Mouse (Mus musculus) midbrain, embryonic 13.5 days (tissue): ENCODE measurements around the gene Lgr5. TPM values are rescaled to one million over a fixed set of nuclear protein-coding genes. Genes with fewer than 3 reads are reported as not detected.

ENCODE experiments used
- ATAC-seq: fragments of 200-750 bp; cut with Nextera tagmentation; 2 replicates; pipeline ENCODE4 v1.8.0; 2017; ENCODE audit warnings: mild to moderate bottlenecking, moderate TSS enrichment, moderate library complexity
- H3K27ac ChIP-seq: fragments of 300-500 bp; sonication (generic); 2 replicates; pipeline ENCODE4 v1.5.1; 2015; ENCODE audit warnings: inconsistent platforms, mild to moderate bottlenecking, moderate library complexity
- H3K27me3 ChIP-seq: fragments of 300-500 bp; sonication (generic); 2 replicates; pipeline ENCODE4 v1.6.1; 2015; ENCODE audit warnings: mild to moderate bottlenecking, inconsistent platforms
- H3K36me3 ChIP-seq: fragments of 300-500 bp; sonication (generic); 2 replicates; pipeline ENCODE4 v1.6.1; 2015; ENCODE audit warnings: mild to moderate bottlenecking, inconsistent platforms
- H3K4me1 ChIP-seq: fragments of 300-500 bp; sonication (generic); replicated peaks from 2 replicates; pipeline ENCODE4 v1.6.1; 2015; ENCODE audit warnings: inconsistent platforms
- H3K4me2 ChIP-seq: fragments of 300-500 bp; sonication (generic); replicated peaks from 2 replicates; pipeline ENCODE4 v1.6.1; 2015; ENCODE audit warnings: moderate library complexity, mild to moderate bottlenecking, inconsistent platforms
- H3K4me3 ChIP-seq: fragments of 300-500 bp; sonication (generic); replicated peaks from 2 replicates; pipeline ENCODE4 v1.5.1; 2015; ENCODE audit warnings: mild to moderate bottlenecking, inconsistent platforms
- H3K9ac ChIP-seq: fragments of 300-500 bp; sonication (generic); replicated peaks from 2 replicates; pipeline ENCODE4 v1.6.1; 2015; ENCODE audit warnings: mild to moderate bottlenecking, inconsistent platforms
- H3K9me3 ChIP-seq: fragments of 300-500 bp; sonication (generic); 2 replicates; pipeline ENCODE4 v1.6.1; 2016; ENCODE audit warnings: mild to moderate bottlenecking, inconsistent platforms
- WGBS: fragments of 180-500 bp; shearing (Covaris S2); methylation state at CpG from one replicate; pipeline ENCODE4 v1.1.7; 2015; 5-methylcytosine and 5-hydroxymethylcytosine counted together
- polyA plus RNA-seq: library from polyadenylated mRNA; unstranded; fragments of >200 nt; fragmentation: Nextera tagmentation; extraction: Ambion mirVana; gene quantifications from 2 replicates; pipeline ENCODE4 v1.2.1, GENCODE M21; 2015

The Lgr5 gene
- polyA plus RNA-seq, 1 experiment from 2014 or later: 2.9 TPM

DNA sequence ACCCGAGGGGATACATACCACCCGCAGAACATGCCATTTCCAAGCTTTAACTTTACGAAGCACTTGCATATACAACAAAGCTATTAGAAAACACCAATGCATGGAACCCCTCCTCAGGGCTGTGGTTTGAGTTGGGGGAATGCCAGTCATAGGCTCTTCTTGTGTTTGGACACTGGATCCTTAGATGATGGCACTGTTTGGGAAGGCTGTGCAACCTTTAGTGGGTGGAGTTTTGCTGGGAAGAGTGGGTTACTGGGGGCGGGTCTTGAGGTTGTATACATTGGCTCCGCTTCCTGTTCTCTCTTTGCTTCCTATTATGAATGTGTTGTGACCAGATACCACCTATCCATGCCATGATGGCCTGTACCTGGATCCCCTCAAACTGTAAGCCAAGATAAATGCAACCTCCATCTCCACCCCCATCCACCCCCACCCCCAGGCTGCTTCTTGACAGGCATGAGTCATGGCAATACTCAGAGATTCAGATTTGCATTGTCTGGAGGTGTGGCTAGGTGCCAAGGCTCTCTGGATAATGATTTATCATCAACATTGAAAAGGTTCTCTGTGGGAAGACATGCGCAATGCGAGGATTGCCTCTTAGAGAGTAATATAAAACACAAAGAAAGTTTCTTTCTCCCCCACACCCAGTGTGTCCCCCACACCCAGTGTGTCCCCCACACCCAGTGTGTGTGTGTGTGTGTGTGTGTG lies 95.6 kb downstream of the Lgr5 start:
- Histone ChIP-seq H3K36me3 (no peaks in the 10 kb centered on the region), H3K27ac (no peak overlapping the region), H3K9me3 (no peaks in the 10 kb centered on the region), H3K4me1 (peaks cover 14% of the 10 kb centered on the region), H3K4me2 (no peak overlapping the region), H3K4me3 (no peak overlapping the region), H3K9ac (no peak overlapping the region), H3K27me3 (no peaks in the 10 kb centered on the region)
- WGBS: 95% methylated on average over 7 of the region's 7 CpGs
- 0 out of 2 replicates have a peak, but pooled peaks have one; percentile 44 for ATAC-seq

DNA sequence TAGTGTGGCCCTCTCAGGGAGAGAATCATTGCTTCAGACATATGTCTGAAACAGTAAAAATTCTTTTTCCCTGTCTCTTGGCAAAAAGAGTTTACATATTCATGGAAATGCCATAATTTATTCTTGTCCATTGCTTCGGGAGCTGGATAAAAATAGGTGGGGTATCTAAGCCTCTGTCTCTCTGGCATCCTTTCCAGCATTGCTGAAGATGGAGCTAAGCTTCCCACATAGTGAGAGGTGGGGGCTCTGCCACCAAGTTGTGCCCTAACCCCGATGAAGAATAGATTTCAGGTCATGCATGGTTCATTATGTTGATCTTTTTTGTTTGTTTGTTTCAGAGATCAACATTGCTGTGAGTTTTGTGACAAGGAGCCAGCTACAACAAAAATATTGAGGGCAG lies 102.0 kb downstream of the Lgr5 start:
- H3K9ac ChIP-seq: no peak overlapping the region
- WGBS: 73% methylated on average over 2 of the region's 2 CpGs

DNA sequence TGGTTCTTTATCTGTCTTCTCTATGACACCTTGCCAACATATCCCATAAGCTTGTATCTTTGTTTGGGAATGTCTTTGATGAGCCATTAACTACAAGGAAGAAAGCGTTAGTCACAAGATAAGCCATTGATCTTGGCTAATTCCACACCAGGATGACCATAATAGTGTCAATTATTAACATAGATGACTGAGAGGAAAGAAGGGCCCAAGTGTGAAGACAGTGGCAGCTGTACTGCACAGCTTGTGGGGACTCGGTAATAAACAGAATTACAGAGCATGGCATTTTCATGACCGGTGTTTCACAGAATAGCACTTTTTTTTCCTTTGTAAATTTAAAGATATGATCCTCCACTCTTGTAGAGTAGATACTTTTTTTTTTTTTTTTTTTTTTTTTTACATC lies 102.9 kb downstream of the Lgr5 start:
- no peak for ATAC-seq
- Histone ChIP-seq H3K4me1 (0 out of 2 replicates have a peak, but pooled peaks cover 3% of the 10 kb centered on the region), H3K4me3 (no peak overlapping the region), H3K36me3 (no peaks in the 10 kb centered on the region), H3K27ac (no peak overlapping the region), H3K9me3 (no peaks in the 10 kb centered on the region), H3K27me3 (no peaks in the 10 kb centered on the region), H3K4me2 (no peak overlapping the region), H3K9ac (no peak overlapping the region)
- WGBS: 79% methylated on average over 3 of the region's 3 CpGs

More for the DNA sequence above, 102.0 kb downstream of the Lgr5 start:
- Histone ChIP-seq H3K4me1 (no peaks in the 10 kb centered on the region), H3K4me3 (no peak overlapping the region), H3K4me2 (no peak overlapping the region), H3K9me3 (no peaks in the 10 kb centered on the region), H3K36me3 (no peaks in the 10 kb centered on the region), H3K27ac (no peak overlapping the region), H3K27me3 (no peaks in the 10 kb centered on the region)
- no peak for ATAC-seq

DNA sequence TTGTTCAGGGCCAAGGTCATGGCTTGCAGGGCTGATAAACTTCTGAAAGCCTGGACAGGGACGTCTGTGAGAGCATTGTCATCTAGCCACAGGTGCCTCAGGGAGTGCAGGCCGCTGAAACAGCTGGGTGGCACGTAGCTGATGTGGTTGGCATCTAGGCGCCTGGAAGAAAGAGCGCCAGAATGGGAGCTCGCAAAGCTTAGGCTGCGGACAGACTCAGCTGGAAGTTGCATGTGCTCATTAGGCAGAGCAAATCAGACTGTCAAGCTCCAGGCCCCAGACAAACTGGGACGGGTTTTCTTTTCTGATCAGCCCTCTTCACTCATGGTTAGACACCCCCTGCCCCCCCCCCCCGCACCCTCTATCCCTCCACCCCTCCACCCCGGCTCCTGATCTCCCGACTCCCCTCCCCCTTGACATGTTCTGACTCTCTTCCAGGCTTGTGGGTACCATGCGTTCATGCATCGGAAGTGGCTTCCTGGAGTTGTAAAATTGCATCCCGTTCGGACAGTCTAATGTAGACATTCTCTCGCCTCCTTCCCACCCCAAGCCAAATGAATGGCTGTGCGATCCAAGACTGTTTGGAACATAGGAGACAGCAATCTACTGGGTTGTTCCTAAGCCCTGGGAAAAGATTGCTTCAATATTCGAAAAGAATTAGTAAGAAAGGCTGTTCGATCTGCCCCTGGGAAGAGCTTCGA lies 109.0 kb downstream of the Lgr5 start:
- H3K27ac ChIP-seq: no peak overlapping the region
- H3K4me3 ChIP-seq: peak overlapping the region; percentile 15
- no peaks in the 10 kb centered on the region for H3K36me3 ChIP-seq
- H3K9ac ChIP-seq: peak overlapping the region; percentile 41; the same call in 1 of the 2 replicates
- peak; percentile 77 for ATAC-seq
- peaks cover 3% of the 10 kb centered on the region for H3K27me3 ChIP-seq
- no peaks in the 10 kb centered on the region for H3K9me3 ChIP-seq
- WGBS: 12% methylated on average over 20 of the region's 20 CpGs
- H3K4me1 ChIP-seq: peaks cover 22% of the 10 kb centered on the region
- peak overlapping the region; percentile 48 for H3K4me2 ChIP-seq

DNA sequence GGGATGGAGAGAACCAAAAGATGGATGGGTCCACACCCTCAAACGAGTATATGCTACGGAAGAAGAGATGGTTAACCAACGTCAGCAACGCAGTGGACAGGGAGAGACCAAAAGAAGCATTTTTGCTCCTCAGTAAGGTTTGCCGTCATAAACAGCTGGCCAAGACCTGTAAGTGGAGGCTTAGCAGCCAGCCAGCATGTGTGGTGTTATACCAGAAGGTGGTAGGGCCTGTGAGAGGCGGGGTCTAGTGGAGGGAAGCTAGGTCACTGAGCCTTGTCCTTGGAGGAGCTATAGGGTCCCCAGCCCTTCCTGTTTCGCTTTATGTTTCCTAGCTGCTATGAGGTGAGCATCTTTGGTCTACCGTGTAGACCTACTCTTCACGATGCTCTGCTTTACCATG lies 111.1 kb downstream of the Lgr5 start:
- no peak for ATAC-seq
- no peak overlapping the region for H3K4me3 ChIP-seq
- no peak overlapping the region for H3K27ac ChIP-seq
- no peak overlapping the region for H3K9ac ChIP-seq
- no peaks in the 10 kb centered on the region for H3K9me3 ChIP-seq
- 92% methylated on average over 9 of the region's 9 CpGs for WGBS
- H3K36me3 ChIP-seq: no peaks in the 10 kb centered on the region
- H3K27me3 ChIP-seq: peaks cover 3% of the 10 kb centered on the region
- no peak overlapping the region for H3K4me2 ChIP-seq
- H3K4me1 ChIP-seq: peaks cover 22% of the 10 kb centered on the region

DNA sequence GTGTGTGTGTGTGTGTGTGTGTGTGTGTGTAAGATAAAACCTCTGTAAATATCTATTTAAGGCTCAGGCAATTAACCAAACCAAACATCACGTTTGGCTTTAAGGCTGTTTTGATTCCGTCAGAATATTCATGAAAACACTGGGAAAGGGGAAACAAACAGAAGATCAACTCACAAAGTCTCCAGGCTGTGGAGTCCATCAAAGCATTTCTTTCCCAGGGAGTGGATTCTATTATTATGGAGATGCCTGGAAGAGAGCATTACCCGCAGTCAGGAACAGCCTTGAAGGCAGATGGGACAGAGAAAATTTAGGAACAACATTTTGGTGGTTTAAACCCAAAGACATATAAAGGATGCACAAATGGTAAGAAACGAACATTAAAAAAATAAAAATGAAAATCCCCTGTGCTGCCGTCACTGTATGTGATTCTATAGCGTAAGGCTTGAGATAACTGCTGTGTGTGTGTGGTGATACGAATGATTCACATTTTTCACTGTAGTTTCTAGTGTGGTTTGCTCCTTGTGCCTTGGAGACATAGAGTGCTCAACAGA lies 112.5 kb downstream of the Lgr5 start:
- 39% methylated on average over 7 of the region's 7 CpGs for WGBS
- no peak overlapping the region for H3K4me2 ChIP-seq
- H3K4me3 ChIP-seq: no peak overlapping the region
- peaks cover 3% of the 10 kb centered on the region for H3K27me3 ChIP-seq
- ATAC-seq: no peak
- peaks cover 22% of the 10 kb centered on the region for H3K4me1 ChIP-seq
- H3K27ac ChIP-seq: no peak overlapping the region
- no peaks in the 10 kb centered on the region for H3K9me3 ChIP-seq
- no peaks in the 10 kb centered on the region for H3K36me3 ChIP-seq
- H3K9ac ChIP-seq: no peak overlapping the region

DNA sequence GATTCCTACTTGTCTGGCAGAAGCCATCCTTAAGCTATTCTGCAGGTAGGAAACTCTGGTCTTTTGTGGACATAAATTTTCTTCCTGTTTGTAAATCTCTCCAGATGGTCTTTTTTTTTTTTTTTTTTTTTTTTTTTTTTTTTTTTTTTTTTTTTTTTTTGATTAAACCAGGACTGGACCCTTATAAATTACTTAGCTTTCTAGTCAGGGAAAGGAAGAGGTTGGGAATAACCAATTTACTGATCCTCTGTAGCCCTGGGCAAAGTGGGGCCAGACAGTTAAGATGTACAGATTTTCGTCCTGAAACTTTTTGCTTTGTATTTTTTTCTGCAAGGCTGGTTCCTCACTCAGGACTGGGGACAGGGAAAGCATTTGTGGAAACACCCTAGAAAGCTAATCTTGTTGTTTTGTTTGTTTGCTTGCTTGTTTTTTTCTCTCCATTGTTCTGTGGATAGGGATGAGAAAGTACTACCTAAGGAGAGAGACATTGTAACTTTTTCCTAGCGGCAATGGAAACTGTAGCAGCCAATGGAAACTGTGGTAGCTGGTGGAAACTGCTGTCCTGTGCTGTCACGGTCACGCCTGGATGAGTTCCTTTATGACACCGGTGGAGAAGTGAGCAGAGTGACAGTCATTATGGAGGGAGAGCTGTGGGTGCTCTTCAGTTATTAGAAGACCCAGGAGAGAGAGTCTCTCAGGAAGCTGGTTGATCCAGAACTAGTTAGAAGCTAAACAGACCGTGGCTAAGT lies 114.2 kb downstream of the Lgr5 start:
- no peak overlapping the region for H3K4me3 ChIP-seq
- peaks cover 14% of the 10 kb centered on the region for H3K4me1 ChIP-seq
- H3K4me2 ChIP-seq: no peak overlapping the region
- H3K9me3 ChIP-seq: no peaks in the 10 kb centered on the region
- WGBS: 74% methylated on average over 6 of the region's 6 CpGs
- no peak for ATAC-seq
- H3K9ac ChIP-seq: no peak overlapping the region
- H3K27ac ChIP-seq: no peak overlapping the region
- no peaks in the 10 kb centered on the region for H3K36me3 ChIP-seq
- H3K27me3 ChIP-seq: peaks cover 3% of the 10 kb centered on the region

DNA sequence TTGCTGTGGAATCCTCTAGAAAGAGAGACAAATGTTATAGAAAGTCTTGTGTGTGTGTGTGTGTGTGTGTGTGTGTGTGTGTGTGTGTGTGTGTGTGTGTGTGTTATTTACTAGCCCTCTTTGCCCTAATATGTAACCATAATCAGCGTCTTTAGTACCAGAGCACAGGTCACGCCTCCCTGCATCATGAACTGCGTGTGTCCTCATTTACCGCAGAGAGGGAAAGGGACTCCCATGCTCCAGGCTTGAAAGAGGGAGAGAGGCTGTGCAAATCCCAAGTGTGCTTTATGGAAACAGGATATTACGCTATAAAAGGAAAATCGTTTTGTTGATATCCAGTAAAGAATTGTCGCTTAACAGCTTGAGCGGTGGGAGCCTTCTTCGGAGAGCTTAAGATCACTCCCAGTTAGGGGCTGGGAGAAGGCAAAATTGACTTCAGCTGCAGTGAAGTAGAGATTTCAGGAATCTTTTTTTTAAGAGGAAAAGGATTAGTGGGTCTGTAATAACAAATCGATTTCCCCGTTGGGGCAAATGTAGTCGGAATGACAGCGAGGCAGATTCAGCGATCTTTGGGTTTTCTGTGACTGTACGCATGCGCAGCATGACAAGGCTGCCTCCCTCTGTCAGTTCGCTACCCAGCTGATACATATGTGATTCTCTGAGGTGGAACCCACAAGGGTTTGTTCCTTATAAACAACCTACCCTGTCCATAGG lies 116.8 kb downstream of the Lgr5 start:
- Histone ChIP-seq H3K4me3 (peak overlapping the region; percentile 34), H3K4me2 (peak overlapping the region; percentile 44), H3K36me3 (no peaks in the 10 kb centered on the region), H3K27ac (no peak overlapping the region), H3K9me3 (no peaks in the 10 kb centered on the region), H3K4me1 (peaks cover 11% of the 10 kb centered on the region; the same call in 1 of the 2 replicates), H3K9ac (peak overlapping the region; percentile 47; the same call in 1 of the 2 replicates), H3K27me3 (0 out of 2 replicates have a peak, but pooled peaks cover 3% of the 10 kb centered on the region)
- 42% methylated on average over 17 of the region's 17 CpGs for WGBS
- peak; percentile 31; the same call in 1 of the 2 replicates for ATAC-seq

DNA sequence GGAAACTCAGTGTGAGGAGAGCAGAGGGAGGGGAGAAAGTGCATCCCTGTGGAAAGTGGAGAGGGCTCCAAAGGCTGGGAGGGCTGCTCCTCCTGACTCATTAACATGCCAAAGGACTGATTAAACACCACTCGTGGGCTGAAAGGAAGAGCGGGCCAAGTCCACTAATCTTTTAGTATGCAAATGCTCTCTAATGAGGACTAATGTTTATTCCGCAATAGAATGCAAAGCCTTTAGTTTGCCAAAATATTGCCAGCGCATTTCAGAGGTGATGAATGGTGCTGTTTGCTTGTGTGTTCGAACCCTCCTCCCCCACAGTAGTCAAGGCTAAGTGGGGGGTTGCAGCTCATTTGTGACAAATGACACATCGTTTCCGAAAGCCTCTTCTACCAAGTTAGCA lies 118.5 kb downstream of the Lgr5 start:
- peak; percentile 84 for ATAC-seq
- H3K27ac ChIP-seq: no peak overlapping the region
- no peaks in the 10 kb centered on the region for H3K36me3 ChIP-seq
- H3K27me3 ChIP-seq: 0 out of 2 replicates have a peak, but pooled peaks cover 3% of the 10 kb centered on the region
- H3K4me2 ChIP-seq: no peak overlapping the region
- no peaks in the 10 kb centered on the region for H3K9me3 ChIP-seq
- no peak overlapping the region for H3K4me3 ChIP-seq
- H3K4me1 ChIP-seq: peaks cover 6% of the 10 kb centered on the region; the same call in 1 of the 2 replicates
- WGBS: 18% methylated on average over 7 of the region's 7 CpGs
- H3K9ac ChIP-seq: no peak overlapping the region

DNA sequence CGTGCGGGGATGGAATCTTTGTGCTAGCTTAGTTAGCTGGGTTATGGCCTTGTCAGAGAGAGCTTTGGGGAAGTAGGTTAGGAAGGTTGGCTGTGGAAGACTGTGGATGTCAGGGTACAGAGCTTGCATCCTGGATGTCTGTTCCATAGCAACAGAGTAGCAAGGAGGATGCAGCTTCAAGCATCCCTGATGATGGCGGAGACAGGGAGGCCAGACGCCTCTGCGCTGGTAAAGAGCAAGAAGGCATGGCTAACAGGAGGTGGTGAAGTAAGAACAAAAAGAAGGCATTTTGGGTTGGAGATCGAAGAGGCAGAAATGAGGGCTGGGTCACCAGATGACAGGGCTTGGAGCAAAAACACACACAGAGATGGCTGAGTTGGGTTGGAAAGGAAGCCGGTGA lies 118.9 kb downstream of the Lgr5 start:
- Histone ChIP-seq H3K27me3 (0 out of 2 replicates have a peak, but pooled peaks cover 3% of the 10 kb centered on the region), H3K4me2 (no peak overlapping the region), H3K9ac (no peak overlapping the region), H3K4me3 (no peak overlapping the region), H3K4me1 (peaks cover 6% of the 10 kb centered on the region; the same call in 1 of the 2 replicates), H3K27ac (no peak overlapping the region), H3K9me3 (no peaks in the 10 kb centered on the region), H3K36me3 (no peaks in the 10 kb centered on the region)
- WGBS: 39% methylated on average over 7 of the region's 7 CpGs
- peak; percentile 25 for ATAC-seq

DNA sequence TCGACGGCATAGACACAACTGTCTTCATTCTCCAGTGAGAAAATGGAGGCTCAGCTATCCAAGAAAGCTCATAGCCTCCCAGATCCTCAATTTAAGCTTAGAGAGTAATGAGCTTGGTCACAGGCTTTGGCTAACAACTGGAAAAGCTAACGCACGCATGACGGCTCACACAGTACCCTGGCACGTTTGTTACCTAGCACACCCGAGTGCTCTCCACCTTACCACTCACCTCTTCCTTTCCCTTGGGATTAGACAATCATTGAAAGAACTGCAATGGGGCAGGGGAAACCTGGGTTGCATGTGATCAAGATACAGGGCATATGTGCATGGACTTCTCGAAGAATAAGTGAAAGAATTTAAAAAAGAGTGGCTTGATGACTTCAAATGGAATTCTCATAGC lies 119.6 kb downstream of the Lgr5 start:
- no peak for ATAC-seq

More for the DNA sequence above, 119.6 kb downstream of the Lgr5 start:
- 87% methylated on average over 8 of the region's 8 CpGs for WGBS
- 0 out of 2 replicates have a peak, but pooled peaks cover 3% of the 10 kb centered on the region for H3K27me3 ChIP-seq
- H3K9me3 ChIP-seq: no peaks in the 10 kb centered on the region
- no peak overlapping the region for H3K9ac ChIP-seq
- no peak overlapping the region for H3K27ac ChIP-seq
- H3K4me1 ChIP-seq: peaks cover 6% of the 10 kb centered on the region; the same call in 1 of the 2 replicates
- no peaks in the 10 kb centered on the region for H3K36me3 ChIP-seq
- H3K4me2 ChIP-seq: no peak overlapping the region
- H3K4me3 ChIP-seq: no peak overlapping the region
